Mouse (Mus musculus) lung, adult 2 months (tissue): ENCODE measurements around the gene Rrp12.

Experiments
- CTCF ChIP-seq: fragments of 200-500 bp; IDR thresholded peaks from 2 replicates; pipeline ENCODE4 v1.5.1; 2011; ENCODE audit warnings: mild to moderate bottlenecking, low read length, control low read depth; ENCODE audit not compliant: insufficient read depth
- POLR2A ChIP-seq: fragments of 200-500 bp; IDR thresholded peaks from 2 replicates; pipeline ENCODE4 v1.6.1; 2011; ENCODE audit warnings: low read depth, mild to moderate bottlenecking, control low read depth, low read length, borderline replicate concordance; ENCODE audit errors: extremely low read depth

DNA sequence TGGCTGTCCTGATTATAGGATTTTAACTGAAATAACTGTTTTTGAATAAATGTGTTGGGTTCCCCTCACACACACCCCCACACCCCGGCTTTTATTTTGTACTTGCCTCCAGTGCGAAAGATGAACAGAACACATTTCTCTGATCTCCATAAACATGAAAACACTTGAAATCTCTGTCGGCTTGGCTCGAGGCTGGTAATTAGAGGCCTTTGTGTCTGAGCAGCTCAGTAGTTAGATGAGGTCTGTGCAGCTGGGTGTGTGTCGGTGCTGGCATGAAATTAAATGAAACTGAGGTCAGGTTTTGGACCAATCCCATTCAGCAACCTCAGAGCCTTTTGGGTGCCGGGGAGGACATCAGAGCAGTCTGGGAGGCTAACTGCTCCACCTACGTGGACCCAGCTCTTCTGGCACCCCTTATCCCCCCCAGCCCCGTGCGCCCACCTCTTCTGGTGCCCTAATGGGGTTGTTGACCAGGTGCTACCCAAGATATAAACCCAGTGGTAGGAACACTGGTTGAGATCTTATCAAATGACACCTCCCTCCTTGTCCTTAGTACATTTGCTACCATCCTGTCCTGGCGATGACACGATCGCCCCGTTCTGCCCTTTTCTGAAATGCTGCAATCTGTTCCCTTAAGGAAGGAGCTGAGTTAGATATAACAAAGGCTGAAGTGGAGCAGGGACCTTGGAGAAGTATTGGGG, 63.3 kb downstream of the Rrp12 start:
- no peak for TF ChIP-seq CTCF
- TF ChIP-seq POLR2A: no peak
